Mouse (Mus musculus) midbrain, postnatal 0 days (tissue): ENCODE data around the gene Alyref. TPM values are rescaled to one million over a fixed set of nuclear protein-coding genes. Genes with fewer than 3 reads are reported as not detected.
A peak's percentile ranks its signal among the peaks of the same experiment; 100 is the strongest.
"Not testable (repeated sequence)": the region's sequence is repeated elsewhere in the genome, so short reads cannot be mapped to it uniquely, and the experiment has no call there.

Experiments used
- ATAC-seq: fragments of 200-750 bp; cut with Nextera tagmentation; 2 replicates; pipeline ENCODE4 v1.8.0; 2017; ENCODE audit warnings: moderate number of reproducible peaks, mild to moderate bottlenecking, moderate TSS enrichment, moderate library complexity; ENCODE audit not compliant: low FRiP score
- DNase-seq: peaks from one replicate; pipeline ENCODE4 v3.0.0-alpha.2; 2015; ENCODE audit warnings: low spot score
- H3K27ac ChIP-seq: fragments of 300-500 bp; sonication (generic); 2 replicates; pipeline ENCODE4 v1.5.1; 2014; ENCODE audit warnings: low read depth, mild to moderate bottlenecking, low read length, mixed read lengths
- H3K27me3 ChIP-seq: fragments of 300-500 bp; sonication (generic); 2 replicates; pipeline ENCODE4 v1.6.1; 2014; ENCODE audit warnings: low read length, control low read depth, mixed read lengths; ENCODE audit not compliant: insufficient read depth
- H3K36me3 ChIP-seq: fragments of 300-500 bp; sonication (generic); 2 replicates; pipeline ENCODE4 v1.6.1; 2014; ENCODE audit warnings: low read length, control low read depth, mixed read lengths; ENCODE audit not compliant: insufficient read depth
- H3K4me1 ChIP-seq: fragments of 300-500 bp; sonication (generic); 2 replicates; pipeline ENCODE4 v1.6.1; 2014; ENCODE audit warnings: mild to moderate bottlenecking, control low read depth, antibody characterized with exemption, low read length, mixed read lengths; ENCODE audit not compliant: insufficient read depth
- H3K4me2 ChIP-seq: fragments of 300-500 bp; sonication (generic); 2 replicates; pipeline ENCODE4 v1.6.1; 2014; ENCODE audit warnings: low read depth, mild to moderate bottlenecking, low read length, mixed read lengths; ENCODE audit not compliant: poor library complexity, severe bottlenecking
- H3K4me3 ChIP-seq: fragments of 300-500 bp; sonication (generic); 2 replicates; pipeline ENCODE4 v1.5.1; 2014; ENCODE audit warnings: low read depth, mild to moderate bottlenecking, low read length, moderate library complexity
- H3K9ac ChIP-seq: fragments of 300-500 bp; sonication (generic); replicated peaks from 2 replicates; pipeline ENCODE4 v1.6.1; 2014; ENCODE audit warnings: mild to moderate bottlenecking, low read length, moderate library complexity, mixed read lengths; ENCODE audit not compliant: poor library complexity, severe bottlenecking
- H3K9me3 ChIP-seq: fragments of 300-500 bp; sonication (generic); 2 replicates; pipeline ENCODE4 v1.6.1; 2016; ENCODE audit warnings: low read length, control low read depth
- CTCF ChIP-seq: IDR thresholded peaks from 2 replicates; pipeline ENCODE4 v1.5.1; 2016; ENCODE audit warnings: antibody characterized with exemption, mild to moderate bottlenecking
- WGBS: fragments of 180-500 bp; shearing (Covaris S2); extraction: QIAGEN DNeasy Blood & Tissue Kit; methylation state at CpG from one replicate; pipeline ENCODE4 v1.1.7; 2014; 5-methylcytosine and 5-hydroxymethylcytosine counted together
- polyA plus RNA-seq: library from polyadenylated mRNA; unstranded; fragments of >200 nt; fragmentation: Nextera tagmentation; extraction: Ambion mirVana; gene quantifications from 2 replicates; pipeline ENCODE4 v1.2.1, GENCODE M21; 2015
- total RNA-seq: library from RNA; depleted of rRNA; stranded (reverse); fragments of >200 nt; gene quantifications from 2 replicates; pipeline ENCODE4 v1.2.3, GENCODE M21; 2014

Gene Alyref
- total and polyA plus RNA-seq, 2 experiments from 2014 or later, result 86.9 to 145 TPM

- H3K27me3 ChIP-seq, result no peaks in the 10 kb centered on the region
- ATAC-seq (no peak), DNase-seq (no peak)
- peak overlapping the region; percentile 96 for H3K4me3 ChIP-seq
- peak overlapping the region; percentile 86 for H3K9ac ChIP-seq
- TF ChIP-seq CTCF, result no peak
- H3K36me3 ChIP-seq, result peaks cover 28% of the 10 kb centered on the region
- no peaks in the 10 kb centered on the region for H3K9me3 ChIP-seq
- peaks cover 6% of the 10 kb centered on the region for H3K4me1 ChIP-seq
- H3K27ac ChIP-seq, result peak overlapping the region; percentile 77; the same call in 1 of the 2 replicates
- 13% methylated on average over 11 of the region's 11 CpGs for WGBS
- peak overlapping the region; percentile 62 for H3K4me2 ChIP-seq
These were observed 26.3 kb downstream of the Alyref start for GRCm38 (mm10) chr11:120571754-120572416.

DNA sequence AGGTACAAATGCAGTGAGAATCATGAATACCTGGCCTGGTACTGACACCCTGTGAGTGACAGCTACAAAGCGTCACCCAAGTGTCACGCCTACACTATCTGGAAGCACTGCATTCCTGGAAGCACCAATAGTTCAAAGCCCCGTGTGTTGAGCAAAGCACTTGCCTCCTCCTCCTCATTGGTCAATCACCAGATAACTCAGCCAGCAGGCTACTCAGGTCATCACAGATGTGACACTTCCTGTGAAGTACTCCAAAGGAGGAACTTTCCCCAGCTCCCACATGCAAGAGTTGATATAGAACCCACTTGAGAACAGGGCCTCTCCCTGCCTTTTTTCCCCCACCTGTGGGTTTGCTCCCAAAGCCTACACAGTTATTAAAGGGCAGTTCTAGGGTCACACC lies 27.0 kb downstream of the Alyref start:
- WGBS, result 84% methylated on average over 3 of the region's 3 CpGs
- H3K36me3 ChIP-seq, result peaks cover 32% of the 10 kb centered on the region
- H3K9me3 ChIP-seq, result no peaks in the 10 kb centered on the region
- peak overlapping the region; percentile 96; the same call in 1 of the 2 replicates for H3K4me3 ChIP-seq
- H3K4me2 ChIP-seq, result 0 out of 2 replicates have a peak overlapping the region, but pooled peaks have one; percentile 62
- ATAC-seq, result no peak
- no peak overlapping the region for H3K9ac ChIP-seq
- H3K4me1 ChIP-seq, result peaks cover 6% of the 10 kb centered on the region
- no peak overlapping the region for H3K27ac ChIP-seq
- DNase-seq, result no peak
- no peaks in the 10 kb centered on the region for H3K27me3 ChIP-seq
- TF ChIP-seq CTCF, result no peak

DNA sequence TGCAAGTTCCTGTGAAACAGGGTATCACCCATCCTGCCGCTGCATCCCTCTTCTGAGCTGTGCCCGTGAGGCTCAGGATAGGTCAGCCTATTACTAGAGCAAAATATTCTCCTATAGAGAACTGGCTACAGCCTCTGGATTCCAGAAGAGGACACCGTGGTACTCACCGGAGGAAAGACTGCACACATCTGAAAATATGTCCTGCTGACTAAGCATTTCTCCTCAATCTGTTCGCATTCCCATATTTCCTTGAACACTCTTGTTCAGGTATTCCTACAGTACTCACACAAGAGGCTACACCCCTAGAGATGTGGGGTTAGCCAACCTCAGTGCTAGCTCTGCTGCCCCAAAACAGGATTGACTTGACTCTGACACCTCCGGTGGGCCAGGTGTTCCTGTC lies 29.8 kb downstream of the Alyref start:
- no peak overlapping the region for H3K27ac ChIP-seq
- H3K9ac ChIP-seq, result no peak overlapping the region
- no peak for TF ChIP-seq CTCF
- H3K4me1 ChIP-seq, result peaks cover 6% of the 10 kb centered on the region
- H3K27me3 ChIP-seq, result no peaks in the 10 kb centered on the region
- DNase-seq, result no peak
- H3K36me3 ChIP-seq, result peaks cover 56% of the 10 kb centered on the region
- no peak overlapping the region for H3K4me2 ChIP-seq
- no peak overlapping the region for H3K4me3 ChIP-seq
- H3K9me3 ChIP-seq, result no peaks in the 10 kb centered on the region
- no peak for ATAC-seq
- WGBS, result 94% methylated on average over 6 of the region's 6 CpGs

DNA sequence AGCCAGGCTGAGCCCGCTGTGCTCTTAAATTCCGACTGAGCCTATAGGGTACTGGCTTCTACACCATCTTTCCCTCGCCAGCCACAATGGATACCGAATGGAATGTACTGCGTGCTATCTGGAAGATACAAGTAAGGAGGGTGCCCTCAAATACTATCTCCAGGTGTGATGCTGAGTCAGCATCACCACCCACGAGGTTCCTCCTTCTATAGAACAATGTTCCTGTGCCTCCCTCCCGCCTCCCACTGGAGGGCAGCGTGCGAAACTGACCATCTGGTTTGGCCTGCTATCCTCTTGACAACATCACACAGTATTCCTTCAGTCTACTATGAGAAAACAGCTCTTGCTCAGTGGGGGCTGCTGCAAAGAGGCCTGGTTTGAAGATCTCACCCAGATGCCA lies 33.1 kb downstream of the Alyref start:
- H3K4me1 ChIP-seq, result no peaks in the 10 kb centered on the region
- no peaks in the 10 kb centered on the region for H3K9me3 ChIP-seq
- WGBS, result 86% methylated on average over 9 of the region's 9 CpGs
- H3K36me3 ChIP-seq, result peaks cover 79% of the 10 kb centered on the region
- no peak overlapping the region for H3K9ac ChIP-seq
- no peaks in the 10 kb centered on the region for H3K27me3 ChIP-seq
- H3K27ac ChIP-seq, result no peak overlapping the region
- no peak for ATAC-seq
- no peak overlapping the region for H3K4me2 ChIP-seq
- TF ChIP-seq CTCF, result no peak
- H3K4me3 ChIP-seq, result no peak overlapping the region
- no peak for DNase-seq

DNA sequence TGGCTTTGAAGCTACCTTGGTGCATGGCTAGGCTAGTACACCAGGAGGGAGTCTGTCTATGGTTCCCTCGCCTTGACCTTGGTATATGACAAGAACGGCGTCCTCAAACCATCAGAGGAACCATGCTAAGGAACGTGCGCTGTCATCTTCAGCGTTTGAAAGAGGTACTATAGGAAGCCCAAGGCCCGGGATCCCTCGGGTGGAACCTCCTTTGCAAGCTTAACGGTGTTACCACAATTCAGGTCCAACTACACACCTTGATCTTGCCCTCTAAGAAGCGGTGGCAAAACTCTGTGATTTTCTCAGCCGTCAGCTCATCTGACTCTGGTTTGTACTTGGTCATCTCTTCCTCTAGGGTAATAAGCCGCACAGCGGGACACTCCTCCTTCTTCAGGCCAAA lies 35.2 kb downstream of the Alyref start:
- no peaks in the 10 kb centered on the region for H3K4me1 ChIP-seq
- H3K36me3 ChIP-seq, result peaks cover 81% of the 10 kb centered on the region
- H3K9me3 ChIP-seq, result no peaks in the 10 kb centered on the region
- 96% methylated on average over 13 of the region's 13 CpGs for WGBS
- no peak overlapping the region for H3K27ac ChIP-seq
- no peak for TF ChIP-seq CTCF
- no peak overlapping the region for H3K4me3 ChIP-seq
- H3K9ac ChIP-seq, result no peak overlapping the region
- DNase-seq, result no peak
- ATAC-seq, result no peak
- no peaks in the 10 kb centered on the region for H3K27me3 ChIP-seq
- H3K4me2 ChIP-seq, result no peak overlapping the region

GRCm38 (mm10) chr11:120560952-120561728 lies 37.0 kb downstream of the Alyref start:
- peaks cover 65% of the 10 kb centered on the region for H3K36me3 ChIP-seq
- no peak for ATAC-seq
- TF ChIP-seq CTCF, result no peak
- H3K27ac ChIP-seq, result no peak overlapping the region
- WGBS, result 95% methylated on average over 13 of the region's 13 CpGs
- H3K4me2 ChIP-seq, result no peak overlapping the region
- no peak for DNase-seq
- H3K4me1 ChIP-seq, result no peaks in the 10 kb centered on the region
- no peak overlapping the region for H3K9ac ChIP-seq
- no peaks in the 10 kb centered on the region for H3K27me3 ChIP-seq
- no peaks in the 10 kb centered on the region for H3K9me3 ChIP-seq
- no peak overlapping the region for H3K4me3 ChIP-seq

GRCm38 (mm10) chr11:120558843-120559242 lies 39.3 kb downstream of the Alyref start:
- not testable (repeated sequence) for H3K27me3 ChIP-seq

More at GRCm38 (mm10) chr11:120558843-120559242, 39.3 kb downstream of the Alyref start:
- not testable (repeated sequence) for H3K9me3 ChIP-seq, H3K4me1 ChIP-seq, H3K9ac ChIP-seq, ATAC-seq, H3K4me3 ChIP-seq, DNase-seq, H3K4me2 ChIP-seq, H3K27ac ChIP-seq
- peaks cover 46% of the 10 kb centered on the region for H3K36me3 ChIP-seq
- 95% methylated on average over 6 of the region's 6 CpGs for WGBS
